Mouse (Mus musculus) cerebellum, adult (tissue): ENCODE data around the gene Eif4h.

ENCODE experiments used
- ATAC-seq: cut with Nextera tagmentation; 2 replicates; pipeline ENCODE4 v1.9.2; 2017; ENCODE audit warnings: mild to moderate bottlenecking, moderate library complexity, mixed read lengths; ENCODE audit not compliant: insufficient number of reproducible peaks, low FRiP score, low TSS enrichment

The Eif4h gene

DNA sequence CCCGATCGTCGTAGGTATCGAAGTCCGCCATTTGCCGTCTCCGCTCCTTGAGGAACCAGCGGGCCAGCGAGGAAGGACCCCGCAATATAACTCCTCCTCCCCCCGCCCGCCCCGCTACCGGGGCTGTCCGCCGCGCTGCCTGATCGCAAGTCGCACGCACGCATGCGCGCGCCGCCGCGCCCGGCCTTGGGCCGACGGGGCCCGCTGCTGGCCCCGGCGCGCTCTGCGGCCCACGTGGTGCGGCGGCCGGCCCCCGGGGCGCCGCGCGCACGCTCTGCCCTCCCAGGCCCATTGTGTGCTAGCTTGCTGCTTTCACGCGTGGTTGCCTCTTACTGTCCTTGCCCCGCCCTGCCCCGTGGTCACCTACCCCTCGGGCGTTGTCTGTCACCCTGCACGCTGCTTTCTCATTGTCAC, at the start of gene Eif4h:
Gene Eif4h (minus strand): TSS at position 222 of the 414 bp plus-strand sequence.
- ATAC-seq, result peak; percentile 94

DNA sequence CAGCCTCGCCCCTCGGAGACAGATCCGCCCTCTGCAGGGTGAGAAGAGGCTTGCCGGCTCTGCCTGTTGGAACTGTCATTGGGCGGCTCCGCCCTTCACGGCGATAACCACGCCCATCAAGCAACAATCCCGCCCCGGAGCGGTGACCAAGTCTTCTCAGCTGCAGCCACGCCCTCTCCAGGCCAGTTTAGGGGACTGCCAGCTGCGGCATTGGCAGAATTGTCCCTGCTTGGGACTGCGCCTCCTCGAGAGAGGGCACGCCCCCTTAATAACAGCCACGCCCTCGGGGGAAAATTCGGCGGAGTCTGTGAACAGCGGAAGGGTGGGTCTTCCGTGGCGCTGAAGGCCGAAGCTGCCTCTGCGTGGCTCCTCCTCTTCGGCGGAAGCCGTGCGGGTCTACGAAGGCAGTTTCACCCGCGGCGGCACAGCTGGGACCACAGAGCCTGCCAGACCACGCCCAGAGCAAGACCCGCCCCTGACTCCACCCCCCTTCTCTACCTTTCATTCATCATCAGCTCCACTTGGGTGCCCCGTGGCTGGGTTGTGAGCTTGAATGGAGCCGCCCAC, 49.5 kb upstream of the Eif4h start:
- peak; percentile 94 for ATAC-seq

DNA sequence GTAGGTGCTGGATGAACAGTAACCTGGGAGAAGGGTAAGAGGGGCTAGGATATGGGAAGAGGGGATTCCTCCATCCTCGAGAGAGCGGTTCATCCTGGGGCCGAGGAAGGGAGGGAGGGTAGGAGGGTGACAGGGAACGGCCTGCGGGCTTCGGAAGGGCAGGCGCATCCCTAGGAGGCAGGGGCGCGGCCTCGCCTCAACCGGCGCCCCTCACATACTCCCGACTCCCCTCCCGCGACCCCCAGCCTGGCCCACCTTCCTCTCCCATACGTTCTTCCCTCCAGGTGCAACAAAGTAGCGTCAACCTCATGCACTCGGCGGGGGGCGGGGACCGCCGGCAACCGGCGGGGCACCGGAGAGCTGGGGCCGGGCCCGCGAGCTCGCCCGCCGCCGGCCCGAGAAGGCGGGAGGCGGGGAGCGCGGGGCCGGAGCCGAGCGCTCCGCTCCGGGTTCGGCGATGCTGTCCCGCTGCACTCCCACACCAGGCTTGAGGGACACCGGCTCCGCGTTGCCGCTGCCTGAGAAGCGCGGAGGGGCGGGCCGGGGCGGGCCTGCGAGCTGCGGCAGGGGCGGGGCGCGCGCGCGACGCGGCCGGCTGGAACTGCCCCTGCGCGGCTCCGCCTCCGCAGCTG, 48.9 kb upstream of the Eif4h start, which contains the start of gene Limk1:
Gene Limk1 (minus strand): TSS at position 513 of the 632 bp plus-strand sequence.
- peak; percentile 12; the same call in 1 of the 2 replicates for ATAC-seq

DNA sequence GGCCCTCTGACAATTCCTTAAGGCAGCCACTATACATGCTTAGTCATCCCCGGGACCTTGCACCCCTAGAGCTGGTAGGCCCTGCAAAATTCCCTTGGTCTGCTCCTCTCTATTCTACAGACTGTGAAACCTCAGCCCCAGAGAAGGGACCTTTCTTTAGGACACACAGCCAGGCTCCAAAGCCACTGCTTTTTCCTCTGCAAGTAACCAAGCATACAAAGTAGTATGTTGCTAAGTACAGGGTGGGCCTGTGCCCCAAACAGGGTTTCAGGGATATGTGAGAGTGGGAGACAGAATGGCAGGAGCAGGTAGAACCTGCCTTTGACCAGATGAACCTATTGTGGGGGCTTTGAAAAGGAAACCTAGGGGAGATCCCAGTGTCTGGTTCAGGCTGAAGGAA, 47.9 kb upstream of the Eif4h start:
- no peak for ATAC-seq

DNA sequence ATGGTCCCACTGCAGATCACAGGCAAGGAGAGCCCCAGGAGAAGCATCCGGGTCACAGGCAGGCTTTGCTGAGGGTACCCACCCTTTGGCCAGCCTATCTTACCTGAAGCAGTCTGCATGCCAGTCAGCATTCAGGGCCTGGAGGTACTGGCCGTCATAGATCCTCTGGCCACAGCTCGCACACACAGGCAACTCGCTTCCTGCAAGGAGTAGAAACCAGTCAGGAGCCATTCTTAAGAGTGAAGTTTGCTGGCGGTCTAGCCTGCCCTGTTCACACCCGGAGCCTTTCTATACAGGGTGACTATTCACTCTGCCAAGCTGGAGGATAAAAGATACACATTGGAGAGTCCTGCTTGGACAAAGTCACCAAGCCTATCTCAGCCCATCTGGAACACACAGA, 47.3 kb upstream of the Eif4h start:
- ATAC-seq, result no peak

DNA sequence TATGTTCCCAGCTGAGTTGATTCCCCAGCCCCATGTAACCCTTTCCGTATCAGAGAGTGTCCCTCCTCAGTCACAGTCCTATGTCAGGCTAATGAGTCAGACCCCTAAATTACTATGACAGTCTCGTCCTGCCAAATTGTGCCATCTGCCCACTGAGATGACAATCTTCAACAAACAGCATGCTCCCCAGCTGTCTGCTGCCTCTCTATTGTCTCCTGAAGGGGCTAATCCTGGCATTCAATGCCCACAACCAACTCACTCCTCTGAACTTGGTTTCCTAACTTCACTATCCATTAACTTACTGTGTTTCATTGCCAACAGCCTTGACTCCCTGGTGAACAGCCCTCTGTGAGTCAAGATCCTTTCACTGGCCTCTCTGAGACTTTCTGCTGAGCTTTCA, 45.1 kb upstream of the Eif4h start:
- no peak for ATAC-seq

DNA sequence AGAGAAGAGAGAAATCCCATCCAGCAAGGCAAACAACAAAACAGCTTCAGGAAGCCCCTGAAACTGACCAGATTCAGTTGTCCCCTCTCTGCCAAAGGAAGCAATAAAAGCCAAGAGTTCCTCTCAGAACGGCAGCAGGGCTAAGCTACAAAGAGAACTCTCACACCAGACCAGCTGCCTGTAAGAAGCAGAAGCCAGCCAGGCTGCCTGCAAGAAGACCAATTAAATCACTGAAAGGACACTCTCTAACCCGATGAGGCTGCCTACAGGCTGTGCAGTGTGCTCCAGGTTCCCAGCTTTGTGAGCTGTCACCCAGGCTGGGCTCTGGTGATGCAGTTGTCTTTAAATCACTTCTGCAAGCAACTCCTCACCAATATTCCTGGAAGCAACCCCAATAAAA, 44.5 kb upstream of the Eif4h start:
- ATAC-seq, result no peak

DNA sequence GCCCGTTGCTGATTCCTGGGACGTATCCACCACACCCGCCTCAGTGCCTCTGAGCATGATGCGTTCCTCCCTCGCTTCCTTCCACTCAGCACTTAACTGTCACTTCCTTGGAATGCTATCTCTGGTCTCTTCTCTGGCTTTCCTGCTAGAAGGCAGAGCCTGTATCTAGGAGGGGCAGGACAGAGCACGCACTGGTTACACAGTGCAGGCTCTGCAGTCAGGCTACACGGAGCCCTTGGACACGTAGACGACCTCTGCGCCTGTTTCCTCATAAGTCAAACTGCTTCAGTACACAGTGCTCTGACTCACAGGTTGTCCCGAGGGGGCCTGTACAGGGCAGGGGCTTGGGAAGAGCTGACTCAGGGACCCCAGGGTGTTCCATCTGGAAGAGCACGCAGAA, 40.9 kb upstream of the Eif4h start:
- ATAC-seq, result no peak

DNA sequence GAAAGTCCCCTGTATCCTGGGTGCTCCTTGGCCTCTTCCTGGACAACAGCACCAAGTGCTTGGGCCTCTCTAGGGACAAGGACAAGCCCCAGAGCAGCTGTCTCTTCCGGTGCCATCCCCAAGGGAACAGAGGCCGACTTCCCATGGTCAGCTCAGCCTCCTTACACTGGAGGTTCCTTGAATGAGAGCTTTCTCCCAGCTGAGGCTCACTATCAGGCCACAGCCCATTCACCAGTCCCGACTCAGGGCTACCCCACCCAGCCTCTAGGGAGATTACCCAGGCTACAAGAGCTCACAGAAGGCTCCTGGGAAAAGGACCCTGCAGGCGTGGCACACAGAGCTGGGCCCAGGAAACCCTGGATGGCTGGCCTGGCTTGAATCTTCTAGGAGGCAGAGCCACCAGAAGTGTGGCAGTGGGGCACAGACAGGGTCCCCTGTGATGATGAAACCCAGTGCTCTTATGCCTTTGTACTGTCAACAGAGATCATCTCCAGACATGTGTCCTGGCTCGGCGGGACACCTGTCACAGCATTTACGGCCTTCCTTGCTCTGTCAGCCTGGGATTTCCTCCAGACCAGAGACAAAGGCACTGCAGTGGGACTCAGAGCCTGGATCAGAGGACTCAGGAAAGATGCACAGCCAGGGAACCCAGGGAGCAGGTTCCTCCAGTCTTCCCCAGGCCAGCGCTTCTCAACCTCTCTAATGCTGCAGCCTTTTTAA, 39.7 kb upstream of the Eif4h start:
- no peak for ATAC-seq

DNA sequence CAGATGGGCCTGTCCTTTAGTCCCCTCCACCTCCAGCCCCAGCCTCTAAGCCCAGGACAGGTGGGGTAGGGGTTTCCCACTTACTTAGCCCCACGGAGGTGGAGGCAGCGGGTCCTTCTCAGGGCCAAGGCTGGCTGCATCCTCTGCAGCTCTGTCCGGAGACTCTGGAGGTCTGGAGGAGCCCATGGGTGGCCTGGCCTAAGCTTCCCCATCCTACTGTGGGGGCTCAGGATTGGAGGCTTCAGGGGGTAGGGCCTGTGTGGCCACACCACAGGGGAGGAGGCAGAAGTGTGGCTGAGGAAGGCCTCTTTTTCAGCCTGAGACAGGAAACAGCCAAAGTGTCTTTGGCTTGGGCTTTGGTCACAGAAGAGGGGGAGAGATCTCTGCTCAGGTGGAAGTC, 38.7 kb upstream of the Eif4h start:
- no peak for ATAC-seq

DNA sequence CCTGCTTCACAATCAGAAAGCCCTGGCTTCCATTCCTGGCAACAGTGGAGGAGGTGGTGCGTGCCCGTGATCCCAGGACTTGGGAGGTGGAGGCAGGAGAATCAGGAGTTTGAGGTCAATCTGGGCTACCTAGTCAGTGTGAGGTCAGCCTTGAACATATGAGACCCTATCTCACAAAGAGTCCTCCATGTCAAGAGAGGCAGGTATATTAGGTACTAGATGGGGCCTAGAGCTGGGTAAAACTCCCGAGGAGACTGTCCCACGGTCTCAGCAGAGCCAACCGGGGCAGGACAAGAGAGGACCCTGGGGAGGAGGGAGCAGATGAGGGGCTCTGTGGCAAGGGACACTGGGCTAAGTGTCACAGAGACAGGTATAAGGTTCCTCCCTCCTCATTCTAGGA, 38.2 kb upstream of the Eif4h start:
- ATAC-seq, result no peak

DNA sequence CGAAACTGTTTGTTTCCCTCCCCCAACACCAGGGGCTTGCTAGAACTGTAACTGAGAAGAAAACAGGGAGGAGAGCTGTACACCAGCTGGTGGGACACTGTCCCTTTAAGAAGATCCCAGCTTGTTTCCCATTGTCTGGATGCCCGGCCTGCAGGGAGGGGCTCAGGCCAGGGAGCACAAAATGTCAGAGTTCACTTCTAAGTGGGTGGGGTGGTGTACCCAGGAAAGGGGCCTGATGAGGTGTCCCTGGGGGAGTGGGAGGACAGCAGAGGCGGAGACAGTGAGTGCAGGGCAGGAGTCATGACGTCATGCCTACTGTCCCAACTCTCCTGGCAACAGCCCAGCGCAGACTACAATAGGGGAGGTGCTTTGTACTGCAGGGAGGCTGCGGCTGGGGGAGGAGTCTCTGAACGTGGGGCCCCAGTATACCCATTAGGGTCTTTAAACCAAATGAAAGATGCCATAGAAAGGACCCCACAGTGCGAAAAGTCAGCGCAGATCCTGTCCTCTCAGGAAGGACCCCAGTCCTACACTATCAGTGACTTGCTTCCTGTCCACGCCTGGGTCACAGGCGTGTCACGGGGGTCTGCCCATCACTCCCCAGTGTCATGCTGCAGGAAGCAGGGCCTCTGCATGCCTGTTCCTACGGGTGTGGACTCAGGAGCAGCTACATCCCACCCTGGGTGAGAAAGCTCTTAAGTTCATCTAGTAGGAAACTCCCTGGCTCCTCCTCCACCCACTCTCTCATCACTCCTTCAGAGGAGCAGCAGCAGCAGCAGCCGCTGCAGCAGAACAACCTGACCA, 36.9 kb upstream of the Eif4h start:
- ATAC-seq, result no peak; the same call in 1 of the 2 replicates

DNA sequence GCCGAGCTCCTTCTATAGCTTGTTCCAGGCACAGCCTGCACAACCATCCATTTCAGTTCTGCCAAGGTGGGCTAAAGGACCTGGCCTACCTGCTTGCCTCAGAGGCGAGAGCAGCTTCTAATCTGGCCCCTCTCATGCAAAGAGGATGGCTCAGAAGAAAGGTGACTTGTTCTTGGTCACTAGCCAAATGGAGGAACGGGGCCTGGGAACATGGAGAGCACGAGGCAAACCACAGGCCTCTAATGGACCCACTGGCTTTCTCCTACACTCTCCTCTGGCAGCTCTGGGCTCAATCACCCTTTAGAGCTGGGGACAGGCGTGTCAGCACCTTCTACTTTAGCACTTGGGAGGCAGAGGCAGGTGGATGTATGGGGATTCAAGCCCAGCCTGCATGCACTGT, 35.7 kb upstream of the Eif4h start:
- ATAC-seq, result no peak

DNA sequence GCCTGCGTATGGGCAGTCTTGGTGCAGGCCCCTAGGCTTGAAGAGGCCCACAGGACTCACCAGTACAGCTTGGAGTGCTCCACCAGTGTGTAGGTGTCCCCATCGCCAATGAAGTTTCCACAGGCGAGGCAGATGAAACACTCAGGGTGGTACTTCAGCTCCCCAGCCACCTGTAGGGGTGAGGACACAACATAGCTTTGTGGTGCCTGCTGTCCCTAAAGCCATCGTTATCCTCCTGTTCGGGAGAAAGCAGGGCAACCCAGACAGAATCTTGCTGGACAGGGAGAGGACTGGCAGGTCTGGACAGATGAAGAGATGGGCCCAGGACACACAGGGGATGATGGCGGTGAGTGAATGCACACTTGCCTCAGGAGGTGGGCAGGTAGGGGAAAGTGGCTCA, 33.3 kb upstream of the Eif4h start:
- ATAC-seq, result no peak

DNA sequence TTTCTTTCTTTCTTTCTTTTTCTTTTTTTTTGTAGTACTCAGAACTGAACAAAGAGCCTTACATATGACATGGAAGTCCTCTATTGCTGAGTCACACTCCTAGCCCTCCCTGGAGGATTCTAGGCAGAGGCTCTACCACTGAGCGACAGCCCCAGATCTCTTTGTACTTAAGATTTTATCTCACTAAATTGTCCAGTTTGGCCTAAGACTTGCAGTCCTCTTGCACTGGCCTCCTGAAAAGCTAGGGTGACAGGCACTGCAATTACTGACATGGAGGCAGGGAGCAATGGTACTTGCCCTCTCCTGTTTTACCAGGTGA, 32.9 kb upstream of the Eif4h start:
- no peak for ATAC-seq

DNA sequence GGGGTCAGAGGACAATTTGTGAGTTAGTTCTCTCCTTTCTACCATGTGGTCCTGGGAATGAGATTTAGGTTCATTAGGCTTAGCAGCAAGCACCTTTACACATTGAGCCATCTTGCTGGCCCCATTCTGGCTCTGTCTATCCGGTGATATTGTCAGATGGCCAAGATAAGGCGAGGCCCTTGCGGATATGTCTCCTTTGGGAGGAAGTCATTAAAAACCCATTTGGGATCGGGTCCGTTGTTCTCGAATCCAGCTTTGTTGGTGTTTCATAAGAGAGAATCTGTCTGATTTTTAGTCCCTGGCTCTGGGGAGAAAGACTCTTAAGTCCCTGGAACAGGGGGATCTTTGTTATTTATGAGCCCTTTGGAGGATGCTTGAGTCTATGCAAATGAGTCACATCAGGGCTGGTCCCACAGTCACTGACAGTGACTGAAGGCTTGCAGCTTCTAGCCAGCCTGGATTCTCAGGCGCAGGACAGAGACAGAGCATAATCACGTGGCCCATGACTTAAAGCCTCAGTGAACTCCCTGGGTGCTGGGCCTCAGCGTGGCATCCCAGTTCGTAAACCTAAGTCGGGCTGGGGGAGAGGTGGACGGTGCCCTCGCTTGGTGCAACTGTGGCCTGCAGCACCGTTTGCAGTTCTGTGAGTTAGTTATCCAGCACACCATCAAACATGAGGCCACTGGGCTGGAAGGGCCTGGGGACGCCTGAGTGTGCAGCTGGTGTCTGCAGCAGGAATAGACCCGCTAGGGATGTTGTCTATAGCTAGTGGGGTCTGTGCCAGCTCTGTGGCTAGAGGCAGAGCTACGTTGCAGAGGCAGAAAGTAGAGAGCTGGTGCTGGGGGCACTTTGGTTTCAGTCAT, 32.3 kb upstream of the Eif4h start:
- no peak for ATAC-seq

DNA sequence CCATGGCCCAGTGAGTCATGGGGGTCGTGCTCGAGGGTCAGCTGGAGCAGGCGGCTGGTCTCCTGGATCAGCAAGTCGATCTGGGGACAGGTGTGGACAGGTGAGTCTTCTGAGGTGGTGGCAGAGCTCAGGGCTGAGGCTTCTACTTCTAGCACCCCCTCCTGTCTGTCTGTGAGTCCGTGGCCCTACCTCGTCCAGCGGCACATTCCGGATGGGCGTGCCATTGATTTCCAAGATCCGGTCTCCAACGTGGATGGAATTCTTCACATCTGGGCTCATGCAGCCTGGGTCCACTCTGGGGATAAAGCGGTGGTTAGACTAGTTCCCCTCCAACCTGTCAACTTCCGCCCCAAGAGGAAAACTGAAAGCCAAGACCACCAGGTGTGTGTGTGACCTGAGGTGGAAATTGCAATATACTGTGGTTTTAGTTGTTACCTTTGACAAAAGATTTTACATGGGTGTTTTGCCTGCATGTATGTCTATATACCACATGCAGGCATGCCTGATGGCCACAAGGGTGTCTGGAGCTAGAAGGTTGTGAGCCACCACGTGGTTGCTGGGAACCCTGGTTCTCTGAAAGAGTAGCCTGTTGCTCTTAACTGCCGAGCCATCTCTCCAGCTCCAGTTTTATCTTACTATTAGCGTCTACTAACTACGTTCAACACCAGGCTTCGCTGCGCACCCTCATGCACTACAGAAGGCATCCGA, 29.9 kb upstream of the Eif4h start:
- ATAC-seq, result no peak

DNA sequence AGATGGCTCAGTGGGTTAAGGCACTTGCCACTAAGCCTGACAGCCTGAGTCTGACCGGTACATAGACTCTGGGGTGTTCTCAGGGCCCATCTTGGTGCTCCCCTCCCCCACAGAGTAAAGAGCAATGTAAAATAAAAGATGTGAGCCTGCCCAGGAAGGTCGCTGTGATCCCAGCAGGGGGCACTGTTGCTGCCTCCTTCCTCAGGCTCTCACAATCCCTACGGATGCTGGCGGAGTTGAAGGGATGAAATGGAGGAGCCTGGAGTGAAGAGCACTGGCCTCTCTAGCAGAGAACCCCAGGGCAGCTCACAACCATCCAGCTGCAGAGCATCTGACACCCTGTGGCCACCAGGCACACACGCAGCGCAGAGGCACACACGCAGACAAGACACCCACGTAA, 29.2 kb upstream of the Eif4h start:
- ATAC-seq, result no peak

DNA sequence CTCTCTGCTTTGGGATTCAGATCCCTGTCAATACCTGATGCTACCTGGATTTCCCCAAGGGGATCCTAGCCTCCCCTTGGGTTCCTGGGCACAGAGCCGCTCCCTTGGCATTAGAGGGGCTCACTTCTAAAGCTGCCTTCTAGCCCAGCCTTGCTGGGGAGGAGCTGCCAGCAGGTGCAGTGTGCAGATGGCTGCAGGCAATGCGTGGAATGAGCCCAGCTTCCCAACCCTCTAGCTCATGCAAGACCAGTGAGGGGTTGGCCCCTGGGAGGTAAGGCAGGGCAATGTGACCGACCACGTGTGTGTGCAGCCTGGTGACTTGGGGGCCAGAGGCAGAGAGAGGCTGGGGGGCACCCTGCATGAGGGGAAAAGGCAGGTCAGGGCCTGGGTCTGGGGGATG, 17.4 kb upstream of the Eif4h start:
- no peak for ATAC-seq

DNA sequence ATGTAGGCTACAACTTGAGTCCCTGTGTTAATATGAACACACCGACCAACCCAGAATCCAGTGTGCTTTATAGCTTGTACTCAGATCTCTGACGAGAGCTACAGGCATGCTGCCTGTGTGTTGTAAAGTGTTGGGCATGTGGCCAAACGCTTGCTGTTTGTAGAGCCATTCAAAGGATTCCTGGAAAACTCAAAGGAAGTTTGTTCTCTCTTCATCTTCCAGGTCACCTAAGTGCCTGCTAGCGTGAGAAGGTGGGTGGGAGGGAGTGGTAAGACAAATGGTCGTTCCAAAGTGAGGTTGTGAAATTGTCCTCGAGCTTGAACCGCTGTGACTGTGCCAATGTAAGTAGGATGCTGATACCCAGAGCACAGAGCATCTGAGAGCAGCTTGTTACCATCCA, 12.7 kb upstream of the Eif4h start:
- no peak for ATAC-seq
